Mouse (Mus musculus) embryonic facial prominence, embryonic 13.5 days (tissue): ENCODE measurements around the gene Nrxn2. TPM values are rescaled to one million over a fixed set of nuclear protein-coding genes. Genes with fewer than 3 reads are reported as not detected.

Experiments
- ATAC-seq: fragments of 200-750 bp; cut with Nextera tagmentation; 2 replicates; pipeline ENCODE4 v1.8.0; 2017; ENCODE audit warnings: low read depth; ENCODE audit not compliant: insufficient number of reproducible peaks, insufficient read depth, low FRiP score, low TSS enrichment
- H3K27ac ChIP-seq: fragments of 300-500 bp; sonication (generic); 2 replicates; pipeline ENCODE4 v1.5.1; 2015; ENCODE audit warnings: moderate library complexity, mild to moderate bottlenecking, inconsistent platforms
- H3K27me3 ChIP-seq: fragments of 300-500 bp; sonication (generic); 2 replicates; pipeline ENCODE4 v1.6.1; 2015; ENCODE audit warnings: mild to moderate bottlenecking, inconsistent platforms
- H3K36me3 ChIP-seq: fragments of 300-500 bp; sonication (generic); 2 replicates; pipeline ENCODE4 v1.6.1; 2015; ENCODE audit warnings: mild to moderate bottlenecking, inconsistent platforms
- H3K4me1 ChIP-seq: fragments of 300-500 bp; sonication (generic); 2 replicates; pipeline ENCODE4 v1.6.1; 2015; ENCODE audit warnings: inconsistent platforms
- H3K4me2 ChIP-seq: fragments of 300-500 bp; sonication (generic); 2 replicates; pipeline ENCODE4 v1.6.1; 2015; ENCODE audit warnings: moderate library complexity, mild to moderate bottlenecking, inconsistent platforms
- H3K4me3 ChIP-seq: fragments of 300-500 bp; sonication (generic); 2 replicates; pipeline ENCODE4 v1.5.1; 2015; ENCODE audit warnings: mild to moderate bottlenecking, inconsistent platforms
- H3K9ac ChIP-seq: fragments of 300-500 bp; sonication (generic); 2 replicates; pipeline ENCODE4 v1.6.1; 2015; ENCODE audit warnings: mild to moderate bottlenecking, inconsistent platforms
- H3K9me3 ChIP-seq: fragments of 300-500 bp; sonication (generic); 2 replicates; pipeline ENCODE4 v1.6.1; 2016; ENCODE audit warnings: inconsistent platforms
- WGBS: fragments of 180-500 bp; shearing (Covaris S2); methylation state at CpG from one replicate; pipeline ENCODE4 v1.1.7; 2015; ENCODE audit warnings: mixed read lengths; 5-methylcytosine and 5-hydroxymethylcytosine counted together
- polyA plus RNA-seq: library from polyadenylated mRNA; unstranded; fragments of >200 nt; fragmentation: Nextera tagmentation; extraction: Ambion mirVana; gene quantifications from 2 replicates; pipeline ENCODE4 v1.2.1, GENCODE M21; 2015

Gene Nrxn2
- polyA plus RNA-seq, 1 experiment from 2014 or later, result 2.0 TPM

GRCm38 (mm10) chr19:6553174-6553573 lies 134.6 kb downstream of the Nrxn2 start:
- WGBS, result 46% methylated on average over 5 of the region's 5 CpGs
- Histone ChIP-seq H3K27me3 (no peaks in the 10 kb centered on the region), H3K4me2 (no peak overlapping the region), H3K9me3 (no peaks in the 10 kb centered on the region), H3K4me3 (no peak overlapping the region), H3K4me1 (peaks cover 14% of the 10 kb centered on the region), H3K36me3 (no peaks in the 10 kb centered on the region), H3K9ac (no peak overlapping the region), H3K27ac (no peak overlapping the region)
- no peak for ATAC-seq

GRCm38 (mm10) chr19:6553819-6554582 lies 135.5 kb downstream of the Nrxn2 start:
- Histone ChIP-seq H3K36me3 (no peaks in the 10 kb centered on the region), H3K4me3 (no peak overlapping the region), H3K4me1 (peaks cover 14% of the 10 kb centered on the region), H3K9ac (no peak overlapping the region), H3K27ac (0 out of 2 replicates have a peak overlapping the region, but pooled peaks have one; percentile 22), H3K4me2 (no peak overlapping the region), H3K27me3 (no peaks in the 10 kb centered on the region), H3K9me3 (no peaks in the 10 kb centered on the region)
- WGBS, result 26% methylated on average over 8 of the region's 8 CpGs
- no peak for ATAC-seq

- no peak overlapping the region for H3K9ac ChIP-seq
- 62% methylated on average over 4 of the region's 4 CpGs for WGBS
- no peak overlapping the region for H3K4me3 ChIP-seq
- H3K4me2 ChIP-seq, result no peak overlapping the region
- no peaks in the 10 kb centered on the region for H3K27me3 ChIP-seq
- no peak for ATAC-seq
- no peak overlapping the region for H3K27ac ChIP-seq
- no peaks in the 10 kb centered on the region for H3K9me3 ChIP-seq
- H3K36me3 ChIP-seq, result no peaks in the 10 kb centered on the region
- H3K4me1 ChIP-seq, result peaks cover under 1% of the 10 kb centered on the region; the same call in 1 of the 2 replicates
Measured at GRCm38 (mm10) chr19:6559576-6559975, 141.0 kb downstream of the Nrxn2 start.

- Histone ChIP-seq H3K4me2 (no peak overlapping the region), H3K36me3 (no peaks in the 10 kb centered on the region), H3K9me3 (no peaks in the 10 kb centered on the region), H3K4me1 (no peaks in the 10 kb centered on the region), H3K9ac (no peak overlapping the region), H3K27me3 (no peaks in the 10 kb centered on the region), H3K27ac (no peak overlapping the region), H3K4me3 (no peak overlapping the region)
- WGBS, result 77% methylated on average over 7 of the region's 7 CpGs
- no peak for ATAC-seq
Measured at GRCm38 (mm10) chr19:6560246-6560815, 141.8 kb downstream of the Nrxn2 start.

- H3K27ac ChIP-seq, result no peak overlapping the region
- no peak for ATAC-seq
- WGBS, result 75% methylated on average over 6 of the region's 6 CpGs
- H3K4me2 ChIP-seq, result no peak overlapping the region
- H3K9me3 ChIP-seq, result no peaks in the 10 kb centered on the region
- H3K27me3 ChIP-seq, result no peaks in the 10 kb centered on the region
- no peaks in the 10 kb centered on the region for H3K4me1 ChIP-seq
- H3K9ac ChIP-seq, result no peak overlapping the region
- H3K36me3 ChIP-seq, result no peaks in the 10 kb centered on the region
- H3K4me3 ChIP-seq, result no peak overlapping the region
Measured at GRCm38 (mm10) chr19:6565136-6565535, 146.6 kb downstream of the Nrxn2 start.

- no peaks in the 10 kb centered on the region for H3K9me3 ChIP-seq
- H3K27ac ChIP-seq, result no peak overlapping the region
- 88% methylated on average over 2 of the region's 2 CpGs for WGBS
- ATAC-seq, result no peak
- H3K4me3 ChIP-seq, result no peak overlapping the region
- no peak overlapping the region for H3K9ac ChIP-seq
- no peaks in the 10 kb centered on the region for H3K36me3 ChIP-seq
- no peak overlapping the region for H3K4me2 ChIP-seq
- H3K27me3 ChIP-seq, result no peaks in the 10 kb centered on the region
- H3K4me1 ChIP-seq, result no peaks in the 10 kb centered on the region
Measured at GRCm38 (mm10) chr19:6566450-6566849, 147.9 kb downstream of the Nrxn2 start.

- Histone ChIP-seq H3K36me3 (no peaks in the 10 kb centered on the region), H3K9ac (no peak overlapping the region), H3K4me3 (no peak overlapping the region), H3K27me3 (peaks cover 6% of the 10 kb centered on the region; the same call in 1 of the 2 replicates), H3K4me2 (no peak overlapping the region), H3K4me1 (no peaks in the 10 kb centered on the region), H3K27ac (no peak overlapping the region), H3K9me3 (no peaks in the 10 kb centered on the region)
- no peak for ATAC-seq
- 86% methylated on average over 5 of the region's 5 CpGs for WGBS
Measured at GRCm38 (mm10) chr19:6569021-6569420, 150.5 kb downstream of the Nrxn2 start.

GRCm38 (mm10) chr19:6569561-6569960 lies 151.0 kb downstream of the Nrxn2 start:
- H3K27ac ChIP-seq, result no peak overlapping the region
- peaks cover 6% of the 10 kb centered on the region; the same call in 1 of the 2 replicates for H3K27me3 ChIP-seq
- no peaks in the 10 kb centered on the region for H3K36me3 ChIP-seq
- 40% methylated on average over 5 of the region's 5 CpGs for WGBS
- ATAC-seq, result no peak
- H3K4me2 ChIP-seq, result no peak overlapping the region
- H3K4me1 ChIP-seq, result no peaks in the 10 kb centered on the region
- H3K9ac ChIP-seq, result no peak overlapping the region
- no peak overlapping the region for H3K4me3 ChIP-seq
- no peaks in the 10 kb centered on the region for H3K9me3 ChIP-seq

- Histone ChIP-seq H3K9ac (no peak overlapping the region), H3K9me3 (no peaks in the 10 kb centered on the region), H3K4me3 (no peak overlapping the region), H3K4me1 (peaks cover under 1% of the 10 kb centered on the region; the same call in 1 of the 2 replicates), H3K27ac (no peak overlapping the region), H3K4me2 (no peak overlapping the region), H3K27me3 (peaks cover 10% of the 10 kb centered on the region; the same call in 1 of the 2 replicates), H3K36me3 (no peaks in the 10 kb centered on the region)
- ATAC-seq, result no peak
- WGBS, result 76% methylated on average over 5 of the region's 5 CpGs
Measured at GRCm38 (mm10) chr19:6571476-6571875, 152.9 kb downstream of the Nrxn2 start.

- Histone ChIP-seq H3K4me1 (peaks cover 5% of the 10 kb centered on the region; the same call in 1 of the 2 replicates), H3K27ac (no peak overlapping the region), H3K4me2 (no peak overlapping the region), H3K9ac (no peak overlapping the region), H3K4me3 (no peak overlapping the region), H3K36me3 (no peaks in the 10 kb centered on the region), H3K27me3 (peaks cover 10% of the 10 kb centered on the region; the same call in 1 of the 2 replicates), H3K9me3 (no peaks in the 10 kb centered on the region)
- 47% methylated on average over 4 of the region's 4 CpGs for WGBS
- ATAC-seq, result no peak
Measured at GRCm38 (mm10) chr19:6572001-6572400, 153.5 kb downstream of the Nrxn2 start.
